Mouse (Mus musculus): ENCODE measurements around the gene Crtc1. TPM values are rescaled to one million over a fixed set of nuclear protein-coding genes. Genes with fewer than 3 reads are reported as not detected.

The Crtc1 gene
- polyA plus RNA-seq, 1 experiment from 2014 or later, result 13.6 TPM

Other genes with a start within 250 kb of the Crtc1 start
- gene Slc25a42, start 227.3 kb downstream of the Crtc1 start, polyA plus RNA-seq (2014; fragmentation: Nextera tagmentation; extraction: Ambion mirVana), result 1.5 and 2.0 TPM in 2 replicates
- 46.5 and 46.8 TPM in 2 replicates for gene Sugp2, start 205.4 kb downstream of the Crtc1 start, polyA plus RNA-seq (2014; fragmentation: Nextera tagmentation; extraction: Ambion mirVana)
- gene Armc6, start 205.1 kb downstream of the Crtc1 start, polyA plus RNA-seq (2014; fragmentation: Nextera tagmentation; extraction: Ambion mirVana), result 34.0 and 37.5 TPM in 2 replicates
- 50.4 and 51.6 TPM in 2 replicates for gene Homer3, start 156.8 kb downstream of the Crtc1 start, polyA plus RNA-seq (2014; fragmentation: Nextera tagmentation; extraction: Ambion mirVana)
- gene Ddx49, start 137.1 kb downstream of the Crtc1 start, polyA plus RNA-seq (2014; fragmentation: Nextera tagmentation; extraction: Ambion mirVana), result 43.3 and 50.1 TPM in 2 replicates
- gene Cope, start 137.1 kb downstream of the Crtc1 start, polyA plus RNA-seq (2014; fragmentation: Nextera tagmentation; extraction: Ambion mirVana), result 268 and 278 TPM in 2 replicates
- gene Cers1, start 123.8 kb downstream of the Crtc1 start, polyA plus RNA-seq (2014; fragmentation: Nextera tagmentation; extraction: Ambion mirVana), result 5.7 and 6.2 TPM in 2 replicates
- gene Gdf1, start 109.8 kb downstream of the Crtc1 start, polyA plus RNA-seq (2014; fragmentation: Nextera tagmentation; extraction: Ambion mirVana), result 1.3 TPM in 2 replicates
- 21.4 TPM in 2 replicates for gene Upf1, start 86.3 kb downstream of the Crtc1 start, polyA plus RNA-seq (2014; fragmentation: Nextera tagmentation; extraction: Ambion mirVana)
- gene Comp, start 66.0 kb downstream of the Crtc1 start, polyA plus RNA-seq (2014; fragmentation: Nextera tagmentation; extraction: Ambion mirVana), result 0.08 and 0.11 TPM in 2 replicates
- 11.1 and 12.8 TPM in 2 replicates for gene Klhl26, start 37.4 kb upstream of the Crtc1 start, polyA plus RNA-seq (2014; fragmentation: Nextera tagmentation; extraction: Ambion mirVana)
- 15.6 and 19.6 TPM in 2 replicates for gene Tmem59l, start 47.8 kb upstream of the Crtc1 start, polyA plus RNA-seq (2014; fragmentation: Nextera tagmentation; extraction: Ambion mirVana)
- gene Crlf1, start 53.6 kb upstream of the Crtc1 start, polyA plus RNA-seq (2014; fragmentation: Nextera tagmentation; extraction: Ambion mirVana), result 2.4 and 6.6 TPM in 2 replicates
- 129 and 136 TPM in 2 replicates for gene Rex1bd, start 67.2 kb upstream of the Crtc1 start, polyA plus RNA-seq (2014; fragmentation: Nextera tagmentation; extraction: Ambion mirVana)
- gene Uba52, start 71.2 kb upstream of the Crtc1 start, polyA plus RNA-seq (2014; fragmentation: Nextera tagmentation; extraction: Ambion mirVana), result 814 and 839 TPM in 2 replicates
- 226 and 243 TPM in 2 replicates for gene Fkbp8, start 88.1 kb upstream of the Crtc1 start, polyA plus RNA-seq (2014; fragmentation: Nextera tagmentation; extraction: Ambion mirVana)
- gene Kxd1, start 88.4 kb upstream of the Crtc1 start, polyA plus RNA-seq (2014; fragmentation: Nextera tagmentation; extraction: Ambion mirVana), result 48.3 and 52.6 TPM in 2 replicates
- 15.4 and 16.5 TPM in 2 replicates for gene Ell, start 99.9 kb upstream of the Crtc1 start, polyA plus RNA-seq (2014; fragmentation: Nextera tagmentation; extraction: Ambion mirVana)
- gene Isyna1, start 154.8 kb upstream of the Crtc1 start, polyA plus RNA-seq (2014; fragmentation: Nextera tagmentation; extraction: Ambion mirVana), result 57.9 and 65.1 TPM in 2 replicates
- gene Ssbp4, start 169.3 kb upstream of the Crtc1 start, polyA plus RNA-seq (2014; fragmentation: Nextera tagmentation; extraction: Ambion mirVana), result 126 and 129 TPM in 2 replicates
- 0.85 and 0.97 TPM in 2 replicates for gene Lrrc25, start 176.6 kb upstream of the Crtc1 start, polyA plus RNA-seq (2014; fragmentation: Nextera tagmentation; extraction: Ambion mirVana)
- not detected in 2 replicates for gene Gdf15, start 192.9 kb upstream of the Crtc1 start, polyA plus RNA-seq (2014; fragmentation: Nextera tagmentation; extraction: Ambion mirVana)
- 170 TPM in 2 replicates for gene Pgpep1, start 220.8 kb upstream of the Crtc1 start, polyA plus RNA-seq (2014; fragmentation: Nextera tagmentation; extraction: Ambion mirVana)
- gene Lsm4, start 233.7 kb upstream of the Crtc1 start, polyA plus RNA-seq (2014; fragmentation: Nextera tagmentation; extraction: Ambion mirVana), result 282 and 299 TPM in 2 replicates